Mouse (Mus musculus) kidney, embryonic 15.5 days (tissue): ENCODE measurements around the gene Atad5. TPM values are rescaled to one million over a fixed set of nuclear protein-coding genes. Genes with fewer than 3 reads are reported as not detected.
A peak's percentile ranks its signal among the peaks of the same experiment; 100 is the strongest.
"Not testable (repeated sequence)": the region's sequence is repeated elsewhere in the genome, so short reads cannot be mapped to it uniquely, and the experiment has no call there.

Experiments used
- ATAC-seq: fragments of 200-750 bp; cut with Nextera tagmentation; replicated peaks from 2 replicates; pipeline ENCODE4 v1.8.0; 2017; ENCODE audit warnings: moderate TSS enrichment; ENCODE audit not compliant: low FRiP score
- H3K27ac ChIP-seq: fragments of 300-500 bp; sonication (generic); 2 replicates; pipeline ENCODE4 v1.5.1; 2015; ENCODE audit warnings: mild to moderate bottlenecking, inconsistent platforms
- H3K27me3 ChIP-seq: fragments of 300-500 bp; sonication (generic); 2 replicates; pipeline ENCODE4 v1.6.1; 2015; ENCODE audit warnings: inconsistent platforms
- H3K36me3 ChIP-seq: fragments of 300-500 bp; sonication (generic); 2 replicates; pipeline ENCODE4 v1.6.1; 2015; ENCODE audit warnings: inconsistent platforms
- H3K4me1 ChIP-seq: fragments of 300-500 bp; sonication (generic); 2 replicates; pipeline ENCODE4 v1.6.1; 2015; ENCODE audit warnings: inconsistent platforms
- H3K4me2 ChIP-seq: fragments of 300-500 bp; sonication (generic); 2 replicates; pipeline ENCODE4 v1.6.1; 2015; ENCODE audit warnings: moderate library complexity, mild to moderate bottlenecking, inconsistent platforms
- H3K4me3 ChIP-seq: fragments of 300-500 bp; sonication (generic); replicated peaks from 2 replicates; pipeline ENCODE4 v1.5.1; 2015; ENCODE audit warnings: mild to moderate bottlenecking, inconsistent platforms
- H3K9ac ChIP-seq: fragments of 300-500 bp; sonication (generic); 2 replicates; pipeline ENCODE4 v1.6.1; 2015; ENCODE audit warnings: mild to moderate bottlenecking, inconsistent platforms
- H3K9me3 ChIP-seq: fragments of 300-500 bp; sonication (generic); replicated peaks from 2 replicates; pipeline ENCODE4 v1.6.1; 2016; ENCODE audit warnings: inconsistent platforms
- WGBS: fragments of 180-500 bp; shearing (Covaris S2); methylation state at CpG from one replicate; pipeline ENCODE4 v1.1.7; 2015; ENCODE audit warnings: mixed read lengths; 5-methylcytosine and 5-hydroxymethylcytosine counted together
- polyA plus RNA-seq: library from polyadenylated mRNA; unstranded; fragments of >200 nt; fragmentation: Nextera tagmentation; extraction: Ambion mirVana; gene quantifications from 2 replicates; pipeline ENCODE4 v1.2.1, GENCODE M21; 2015

Gene Atad5
- polyA plus RNA-seq, 1 experiment from 2014 or later, result 11.9 TPM

GRCm38 (mm10) chr11:80173963-80174670 lies 84.9 kb downstream of the Atad5 start:
- ATAC-seq, result no peak
- H3K4me3 ChIP-seq, result no peak overlapping the region
- no peaks in the 10 kb centered on the region for H3K36me3 ChIP-seq
- H3K4me1 ChIP-seq, result peaks cover 9% of the 10 kb centered on the region; the same call in 1 of the 2 replicates
- no peak overlapping the region for H3K4me2 ChIP-seq
- H3K9me3 ChIP-seq, result no peaks in the 10 kb centered on the region
- no peak overlapping the region for H3K9ac ChIP-seq
- no peak overlapping the region for H3K27ac ChIP-seq
- H3K27me3 ChIP-seq, result no peaks in the 10 kb centered on the region
- 81% methylated on average over 11 of the region's 11 CpGs for WGBS

GRCm38 (mm10) chr11:80176911-80177895 lies 88.0 kb downstream of the Atad5 start:
- 71% methylated on average over 11 of the region's 11 CpGs for WGBS

GRCm38 (mm10) chr11:80178316-80178715 lies 89.1 kb downstream of the Atad5 start:
- Histone ChIP-seq H3K27me3 (no peaks in the 10 kb centered on the region), H3K4me1 (peaks cover 9% of the 10 kb centered on the region; the same call in 1 of the 2 replicates), H3K36me3 (no peaks in the 10 kb centered on the region), H3K4me3 (no peak overlapping the region), H3K9me3 (no peaks in the 10 kb centered on the region), H3K4me2 (no peak overlapping the region), H3K27ac (no peak overlapping the region), H3K9ac (no peak overlapping the region)
- ATAC-seq, result no peak
- WGBS, result 82% methylated on average over 8 of the region's 8 CpGs

More at GRCm38 (mm10) chr11:80176911-80177895, 88.0 kb downstream of the Atad5 start:
- Histone ChIP-seq H3K27me3 (no peaks in the 10 kb centered on the region), H3K4me2 (no peak overlapping the region), H3K4me1 (peaks cover 9% of the 10 kb centered on the region; the same call in 1 of the 2 replicates), H3K36me3 (no peaks in the 10 kb centered on the region), H3K9ac (no peak overlapping the region), H3K27ac (no peak overlapping the region), H3K9me3 (no peaks in the 10 kb centered on the region), H3K4me3 (no peak overlapping the region)
- ATAC-seq, result no peak

- Histone ChIP-seq H3K9ac (no peak overlapping the region), H3K4me1 (peaks cover 17% of the 10 kb centered on the region; the same call in 1 of the 2 replicates), H3K27me3 (no peaks in the 10 kb centered on the region), H3K9me3 (no peaks in the 10 kb centered on the region), H3K36me3 (no peaks in the 10 kb centered on the region), H3K27ac (no peak overlapping the region), H3K4me2 (no peak overlapping the region), H3K4me3 (no peak overlapping the region)
- ATAC-seq, result no peak
- WGBS, result 66% methylated on average over 5 of the region's 5 CpGs
These were observed 92.0 kb downstream of the Atad5 start for GRCm38 (mm10) chr11:80181021-80181749.

- H3K36me3 ChIP-seq, H3K27me3 ChIP-seq, H3K4me1 ChIP-seq, H3K9me3 ChIP-seq: not testable (repeated sequence)
- Histone ChIP-seq H3K27ac (peak overlapping the region; percentile 92), H3K9ac (peak overlapping the region; percentile 66; the same call in 1 of the 2 replicates), H3K4me3 (peak overlapping the region; percentile 77), H3K4me2 (peak overlapping the region; percentile 73)
- peak; percentile 68 for ATAC-seq
- WGBS, result 44% methylated on average over 12 of the region's 12 CpGs
These were observed 94.0 kb downstream of the Atad5 start for GRCm38 (mm10) chr11:80183054-80183704.

GRCm38 (mm10) chr11:80183705-80184255 lies 94.6 kb downstream of the Atad5 start, which contains the start of gene Rnf135:
TSS of gene Rnf135 (plus strand) at chr11:80183851.
- Histone ChIP-seq H3K27ac (peak within 1 kb of the TSS; percentile 92), H3K4me3 (peak within 1 kb of the TSS; percentile 77), H3K27me3 (no peaks in the 10 kb centered on the region), H3K4me1 (peaks cover 8% of the 10 kb centered on the region; the same call in 1 of the 2 replicates), H3K9me3 (no peaks in the 10 kb centered on the region), H3K36me3 (no peaks in the 10 kb centered on the region), H3K4me2 (peak within 1 kb of the TSS; percentile 73), H3K9ac (peak within 1 kb of the TSS; percentile 66)
- peak; percentile 95 for ATAC-seq
- whole genome bisulfite sequencing, result under 1% methylated on average over 33 of the region's 33 CpGs

GRCm38 (mm10) chr11:80184531-80185071 lies 95.4 kb downstream of the Atad5 start:
- WGBS, result 88% methylated on average over 6 of the region's 6 CpGs
- Histone ChIP-seq H3K4me1 (peaks cover 8% of the 10 kb centered on the region; the same call in 1 of the 2 replicates), H3K27me3 (no peaks in the 10 kb centered on the region), H3K27ac (peak overlapping the region; percentile 92), H3K9ac (peak overlapping the region; percentile 66), H3K36me3 (peaks cover under 1% of the 10 kb centered on the region; the same call in 1 of the 2 replicates), H3K9me3 (no peaks in the 10 kb centered on the region), H3K4me3 (peak overlapping the region; percentile 77), H3K4me2 (peak overlapping the region; percentile 73)
- no peak for ATAC-seq

Other genes starting within 250 kb of the Atad5 start
- 50.3 and 55.6 TPM in 2 replicates for gene Utp6, start 127.0 kb upstream of the Atad5 start, polyA plus RNA-seq
- gene Suz12, start 96.3 kb upstream of the Atad5 start, polyA plus RNA-seq, result 20.9 and 23.7 TPM in 2 replicates
- gene Crlf3, start 8.4 kb upstream of the Atad5 start, polyA plus RNA-seq, result 43.3 and 45.3 TPM in 2 replicates
- 36.3 and 36.8 TPM in 2 replicates for gene Tefm, start 52.8 kb downstream of the Atad5 start, polyA plus RNA-seq
- 2.3 and 2.7 TPM in 2 replicates for gene Adap2, start 64.7 kb downstream of the Atad5 start, polyA plus RNA-seq
- 10.1 and 11.6 TPM in 2 replicates for gene Rnf135, start 94.5 kb downstream of the Atad5 start, polyA plus RNA-seq
- gene Rhot1, start 119.6 kb downstream of the Atad5 start, polyA plus RNA-seq, result 53.3 and 54.8 TPM in 2 replicates
- 2.5 and 2.9 TPM in 2 replicates for gene Rhbdl3, start 211.5 kb downstream of the Atad5 start, polyA plus RNA-seq